Mouse (Mus musculus): ENCODE data around the gene Lrrc25.

Lrrc25 gene

DNA sequence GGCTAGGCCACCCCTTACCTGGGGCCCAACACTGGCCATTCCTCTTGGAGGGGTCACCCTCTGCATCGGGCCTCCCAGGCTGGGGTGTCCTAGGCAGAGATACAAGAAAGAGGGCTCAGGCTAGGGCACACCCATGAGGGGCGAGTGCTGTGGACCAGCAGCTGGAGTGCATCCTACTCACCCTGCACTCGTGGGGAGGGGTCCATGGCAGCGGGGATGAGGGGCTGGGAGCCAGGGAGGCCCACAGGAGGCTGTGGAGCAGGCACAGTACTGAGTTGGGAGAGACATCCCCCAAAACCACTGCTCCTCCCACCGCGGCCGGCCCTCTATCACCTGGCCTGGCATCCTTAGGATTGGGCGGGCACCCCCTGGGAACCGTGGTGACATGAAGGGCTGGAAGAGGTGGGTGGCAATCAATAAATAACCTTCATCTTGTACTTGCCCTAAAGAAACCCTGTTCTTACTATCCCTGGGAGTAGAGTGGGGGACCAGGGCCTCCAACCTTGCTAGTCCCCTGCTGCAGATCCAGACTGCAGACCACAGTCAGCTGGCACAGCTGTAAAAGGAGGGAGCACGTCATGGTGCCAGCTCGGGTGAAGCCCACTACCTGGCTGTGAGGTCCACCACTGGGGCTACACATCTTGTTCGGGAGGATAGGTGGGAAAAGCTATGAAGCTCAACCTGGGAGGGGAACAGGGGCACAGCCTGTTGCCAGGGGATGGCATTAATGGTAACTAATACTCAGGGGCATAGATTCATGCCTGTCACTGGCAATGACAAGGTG is 16.3 kb upstream of the Lrrc25 start:
- DNase-seq (ENCODE audit: low read depth, low spot score) = no peak

GRCm38 (mm10) chr8:70600473-70601270 is 15.3 kb upstream of the Lrrc25 start:
- DNase-seq (ENCODE audit: low read depth, low spot score) = peak; percentile 58

DNA sequence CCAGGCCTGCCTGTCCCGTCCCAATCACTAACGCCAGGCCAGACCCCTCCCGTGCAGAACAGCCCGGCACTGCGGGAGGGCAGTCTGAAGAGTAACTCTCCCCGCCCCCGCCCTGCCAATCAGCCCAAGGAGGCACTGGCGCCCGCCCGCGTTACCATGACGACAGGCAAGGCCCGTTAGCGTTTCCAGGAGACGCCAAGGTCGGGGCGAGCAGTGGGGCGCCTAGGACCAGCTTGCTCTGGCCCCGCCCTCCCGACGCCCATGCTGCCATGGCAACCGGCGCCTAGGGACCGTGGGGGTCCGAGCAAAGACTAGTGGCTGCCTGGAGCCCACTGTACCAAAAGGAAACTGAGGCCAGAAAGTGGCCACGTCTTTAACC is 14.7 kb upstream of the Lrrc25 start:
- DNase-seq (ENCODE audit: low read depth, low spot score) = peak; percentile 98

DNA sequence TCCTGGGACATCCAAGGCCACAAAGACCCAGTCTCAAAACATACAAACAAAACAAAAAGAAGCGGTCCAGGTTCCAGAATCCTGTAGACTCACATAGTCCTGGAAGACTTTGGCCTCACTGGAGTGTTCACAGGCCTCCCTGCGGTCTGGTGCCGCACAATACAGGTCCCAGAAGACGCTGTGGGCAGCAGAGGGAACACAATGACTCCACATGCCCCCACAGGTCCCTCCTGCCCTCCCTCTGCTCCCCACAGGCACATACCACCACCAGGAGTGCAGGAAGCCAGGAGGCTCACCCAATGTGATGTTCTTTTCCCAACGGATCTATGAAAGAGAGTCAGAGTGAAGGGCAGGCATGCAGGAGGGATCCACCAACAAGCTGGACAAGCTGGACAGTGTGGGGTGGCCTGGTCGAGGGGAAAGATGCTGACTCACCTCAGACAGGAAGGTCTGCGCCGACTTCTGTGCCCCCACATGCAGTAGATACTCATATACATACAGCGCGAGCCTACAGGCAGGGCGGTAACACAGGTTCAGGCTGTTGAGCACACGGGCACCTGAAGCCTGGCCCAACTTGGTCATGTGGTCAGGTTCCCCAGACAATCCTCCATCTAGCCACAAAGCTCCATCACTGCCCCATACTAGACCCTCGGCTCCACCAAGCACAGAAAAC is 13.7 kb upstream of the Lrrc25 start:
- no peak for DNase-seq (ENCODE audit: low read depth, low spot score)

DNA sequence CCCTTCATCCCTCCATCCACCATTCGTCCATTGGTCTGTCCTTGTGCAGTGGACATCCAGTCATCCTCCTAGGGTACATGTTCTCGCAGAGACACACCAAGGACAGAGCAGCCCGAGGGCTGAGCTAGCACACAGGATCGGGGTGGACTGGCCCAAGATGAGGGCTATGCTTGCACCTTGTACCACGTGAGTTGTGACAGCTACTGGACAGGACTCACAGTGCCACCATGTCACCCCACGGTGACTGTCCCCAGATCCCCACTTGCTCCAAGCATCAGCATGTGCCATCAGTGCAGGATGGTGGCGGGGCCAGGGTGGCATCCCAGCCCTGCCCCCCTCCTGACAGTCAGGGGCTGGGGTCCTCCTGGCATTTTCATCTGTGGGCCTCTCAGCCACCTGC is 11.4 kb upstream of the Lrrc25 start:
- no peak for DNase-seq (ENCODE audit: low read depth, low spot score)

- DNase-seq (ENCODE audit: low read depth, low spot score) = no peak
Measured at GRCm38 (mm10) chr8:70605871-70606779, 9.8 kb upstream of the Lrrc25 start.

DNA sequence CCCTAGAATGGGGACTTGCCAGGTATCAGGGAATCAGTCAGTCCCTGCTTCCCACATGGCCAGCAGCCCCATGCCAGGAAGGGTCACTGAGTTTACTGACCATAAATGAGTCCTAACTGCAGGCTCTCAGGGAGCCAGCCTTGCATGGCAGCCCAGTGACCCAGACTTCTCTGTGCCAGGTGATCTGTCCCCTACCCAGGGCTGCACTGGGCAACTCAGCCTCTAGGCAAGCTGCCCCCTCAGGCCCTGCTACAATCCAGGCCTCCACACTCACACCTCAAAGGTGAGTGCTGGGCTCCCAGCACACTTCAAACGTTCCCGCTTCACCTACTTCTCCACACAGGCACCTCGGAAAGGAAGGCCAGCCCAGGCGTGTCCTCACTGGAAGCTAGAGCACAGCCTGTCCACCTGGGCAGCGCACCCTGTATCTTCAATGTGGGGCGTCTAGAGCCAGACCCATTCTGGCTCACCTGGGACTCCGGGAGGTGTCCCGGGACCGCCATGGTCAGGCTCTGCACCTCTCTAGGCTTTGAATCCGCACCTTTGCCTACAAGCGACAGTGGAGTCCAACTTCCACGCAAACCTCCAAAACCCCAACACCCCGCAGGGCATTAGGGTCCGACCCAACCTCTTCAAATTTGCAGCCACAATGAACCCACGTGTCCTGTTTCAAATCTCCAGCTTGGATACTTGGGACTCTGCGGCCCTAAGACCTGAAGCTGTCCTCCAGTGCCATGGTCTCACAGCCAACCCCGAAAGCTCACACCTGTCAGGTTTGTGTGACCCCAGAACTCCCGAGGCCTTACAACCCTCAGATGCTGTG is 9.0 kb upstream of the Lrrc25 start:
- DNase-seq (ENCODE audit: low read depth, low spot score) = no peak

GRCm38 (mm10) chr8:70607603-70607897 is 8.4 kb upstream of the Lrrc25 start:
- DNase-seq (ENCODE audit: low read depth, low spot score) = peak; percentile 45

DNA sequence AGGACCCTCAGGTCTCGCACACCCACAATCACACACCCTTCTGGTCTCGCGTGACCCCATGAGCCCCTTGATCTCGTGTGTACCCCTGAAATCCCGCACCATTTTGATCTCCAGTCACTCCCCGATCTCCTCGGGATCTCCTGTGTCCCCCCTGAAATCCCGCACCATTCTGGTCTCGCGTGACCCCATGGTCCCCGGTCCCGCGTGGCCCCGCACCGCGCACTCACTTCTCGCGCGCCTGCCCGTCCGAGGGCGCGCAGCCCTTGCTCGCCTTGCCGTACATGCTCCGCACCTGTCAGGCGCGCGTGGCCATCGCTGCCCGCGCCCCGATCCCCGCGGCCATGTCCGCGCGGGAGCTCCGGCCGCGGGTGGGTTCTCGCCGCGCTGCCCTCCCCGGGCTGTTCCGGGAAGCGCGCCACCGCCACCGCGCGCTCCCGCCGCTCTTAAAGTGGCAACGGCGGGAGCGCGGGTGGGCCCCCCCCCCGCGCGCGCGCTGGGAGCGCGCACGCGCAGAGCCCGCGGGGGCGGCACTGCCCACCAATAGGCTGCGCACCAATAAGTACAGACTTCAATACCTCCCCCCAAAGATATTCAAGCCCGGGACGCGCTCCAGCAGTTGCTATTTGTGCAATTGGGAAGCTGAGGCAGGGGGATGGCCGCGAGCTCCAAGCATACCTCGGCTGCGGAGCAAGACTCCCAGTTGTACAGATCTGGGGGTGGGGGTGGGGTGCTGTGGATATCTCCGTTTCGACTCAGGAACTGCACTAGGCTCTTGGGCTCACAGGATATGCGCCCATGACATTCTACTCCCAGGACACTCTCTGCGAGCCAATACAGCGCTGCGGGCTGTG is 7.8 kb upstream of the Lrrc25 start:
- peak; percentile 94 for DNase-seq (ENCODE audit: low read depth, low spot score)

- DNase-seq (ENCODE audit: low read depth, low spot score) = no peak
Measured at GRCm38 (mm10) chr8:70608749-70609367, 7.1 kb upstream of the Lrrc25 start, which contains the start of gene Ssbp4. TSS of gene Ssbp4 (minus strand) at chr8:70608872.

GRCm38 (mm10) chr8:70609368-70609848 is 6.5 kb upstream of the Lrrc25 start:
- peak; percentile 97 for DNase-seq (ENCODE audit: low read depth, low spot score)

DNA sequence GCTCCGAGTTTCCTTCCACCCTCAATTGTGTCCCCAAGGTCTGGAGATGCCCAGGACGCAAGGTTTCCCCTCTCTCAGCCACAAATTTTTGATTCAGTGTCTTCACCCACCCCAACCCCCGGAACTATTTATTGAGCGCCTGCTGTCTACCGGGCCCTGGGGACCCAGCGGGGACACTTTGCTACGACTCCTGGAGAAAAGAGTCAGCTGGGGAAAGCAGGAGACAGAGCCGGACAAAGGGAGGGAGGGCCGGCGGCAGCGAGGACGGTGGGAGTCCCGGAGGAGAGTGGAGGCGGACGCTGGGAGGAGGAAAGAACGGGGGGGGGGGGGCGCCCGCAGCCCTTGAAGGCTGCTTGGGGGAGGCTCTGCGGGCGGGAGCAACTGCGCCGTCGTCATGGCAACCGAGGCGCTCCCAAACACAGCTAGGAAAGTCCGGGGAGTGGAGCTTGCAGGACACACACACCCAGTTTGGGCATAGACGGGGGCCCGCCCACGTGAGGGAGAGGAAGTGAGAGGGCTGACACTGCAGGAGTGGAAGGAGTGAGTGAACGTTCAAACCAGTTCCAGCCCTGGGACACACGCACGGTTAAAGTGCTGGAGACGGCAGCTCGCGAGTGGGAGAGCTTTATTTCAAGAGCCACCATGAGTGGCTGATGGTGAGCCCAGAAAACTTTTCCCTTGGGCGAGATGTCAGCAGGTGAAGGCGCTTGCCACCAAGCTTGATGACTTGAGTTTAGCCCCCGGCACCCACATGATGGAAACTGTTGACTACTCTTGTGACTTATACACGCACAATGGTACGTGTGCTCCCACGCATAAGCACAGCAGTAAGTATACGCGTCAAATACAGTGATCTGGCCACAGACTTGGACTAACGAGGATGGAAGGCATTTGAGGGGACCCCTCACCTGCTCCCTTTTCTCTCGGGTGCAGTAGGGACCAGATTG is 5.8 kb upstream of the Lrrc25 start:
- peak; percentile 96 for DNase-seq (ENCODE audit: low read depth, low spot score)

DNA sequence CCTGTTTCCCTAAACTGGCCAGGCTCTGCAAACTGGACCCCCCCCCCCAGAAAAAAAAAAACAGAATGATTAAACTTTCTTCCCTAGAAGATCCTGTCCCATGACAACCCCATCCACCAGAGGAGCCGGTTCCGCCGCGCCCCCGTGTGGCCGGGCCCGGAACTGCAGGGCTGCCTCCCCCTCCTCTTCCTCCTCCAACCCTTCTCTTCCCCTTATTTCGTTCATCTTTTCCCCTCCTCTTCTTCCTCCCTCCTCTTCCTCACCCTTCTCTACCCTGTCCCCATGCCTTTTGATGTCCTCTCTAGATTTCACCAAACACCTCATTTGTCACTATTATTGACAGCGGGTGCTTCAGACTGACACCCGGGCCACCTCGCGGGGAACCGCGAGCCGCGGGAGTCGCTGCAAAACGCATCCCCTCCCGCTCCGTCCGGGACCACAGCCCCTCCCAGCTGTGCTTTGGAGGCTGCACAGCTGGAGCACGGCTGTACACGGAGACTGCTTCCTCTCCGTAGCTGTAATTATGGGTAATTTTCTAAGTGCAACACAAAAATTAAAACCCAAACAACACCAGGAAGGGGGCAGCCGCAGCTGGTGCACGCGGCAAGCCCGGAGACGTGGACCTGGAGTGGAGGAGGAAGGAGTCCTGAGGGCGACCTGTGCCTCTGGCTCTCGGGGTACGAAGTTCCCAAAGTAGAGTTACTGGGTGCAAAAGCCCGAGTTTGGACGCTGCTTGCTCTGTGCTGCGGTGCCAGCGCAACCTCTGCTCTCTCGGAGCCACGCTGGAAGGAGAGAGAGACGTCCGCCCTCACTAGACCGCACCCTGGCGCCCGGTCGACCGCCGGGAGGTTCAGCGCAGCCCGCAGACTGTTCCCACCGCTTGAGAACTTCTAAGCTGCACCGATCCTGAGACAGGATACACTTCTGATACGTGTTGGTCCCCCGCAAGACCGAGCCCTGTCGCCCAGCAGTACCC is 4.9 kb upstream of the Lrrc25 start:
- peak; percentile 74 for DNase-seq (ENCODE audit: low read depth, low spot score)

- peak; percentile 87 for DNase-seq (ENCODE audit: low read depth, low spot score)
Measured at GRCm38 (mm10) chr8:70611849-70612248, 4.1 kb upstream of the Lrrc25 start.

GRCm38 (mm10) chr8:70613763-70614162 is 2.2 kb upstream of the Lrrc25 start:
- DNase-seq (ENCODE audit: low read depth, low spot score) = peak; percentile 28

GRCm38 (mm10) chr8:70614469-70614868 is 1.5 kb upstream of the Lrrc25 start:
- no peak for DNase-seq (ENCODE audit: low read depth, low spot score)

DNA sequence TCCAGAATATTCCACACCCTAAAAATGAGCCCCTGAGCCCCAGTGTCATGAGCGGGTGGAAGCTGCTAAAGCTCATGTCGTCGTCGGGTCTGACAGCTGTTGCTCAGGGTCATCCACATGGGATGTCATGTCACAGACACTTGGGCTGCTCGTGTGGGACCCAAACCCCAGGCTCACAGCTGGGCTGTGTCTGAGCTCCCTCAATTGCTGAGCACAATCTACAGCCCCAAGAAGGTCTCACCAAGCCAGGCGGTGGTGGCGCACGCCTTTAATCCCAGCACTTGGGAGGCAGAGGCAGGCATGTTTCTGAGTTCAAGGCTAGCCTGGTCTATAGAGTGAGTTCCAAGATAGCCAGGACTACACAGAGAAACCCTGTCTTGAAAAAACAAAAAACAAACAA is 674 bp upstream of the Lrrc25 start:
- no peak for DNase-seq (ENCODE audit: low read depth, low spot score)

Measured in ES-CJ7 (cell line).